9 mouse cellular contexts compared by ENCODE assay signal in genomic region chr15:74382556-74382955, GRCm38 (mm10).
DNase-seq lines count a peak whose midpoint lies in the region; ATAC-seq and TF ChIP-seq lines count a peak whose summit lies in the region.
"Had no signal": no experiment of that assay in that cellular context is flagged by ENCODE, and none has a peak within 500 bp of the region (broad histone marks: within the 10 kb centered on the region; RNA-seq: fewer than 3 reads in every experiment).

No protein-coding gene starts in this region.

- TF ChIP-seq CTCF in lung, embryonic 14.5 days (IDR thresholded peaks at IDR 0.05; ENCODE audit: low read depth): no peak
- TF ChIP-seq CTCF in lung, adult 2 months (IDR thresholded peaks at IDR 0.05; ENCODE audit: insufficient read depth, low read length): no peak

- no peak overlapping the region for H3K27ac ChIP-seq in lung, embryonic 14.5 days (ENCODE audit: low read depth)
- H3K27ac ChIP-seq: forebrain, embryonic 13.5 days; neural tube, embryonic 12.5 days had no signal

- no peak for ATAC-seq in lung, embryonic 14.5 days (ENCODE audit: insufficient read depth)
- ATAC-seq: forebrain, embryonic 13.5 days had no signal

- H3K4me2 ChIP-seq in lung, embryonic 14.5 days: no peak overlapping the region
- H3K4me2 ChIP-seq: forebrain, embryonic 13.5 days; neural tube, embryonic 12.5 days had no signal

- no peaks in the 10 kb centered on the region for H3K36me3 ChIP-seq in lung, embryonic 14.5 days (ENCODE audit: insufficient read depth)
- H3K36me3 ChIP-seq: neural tube, embryonic 12.5 days had no signal

- no peaks in the 10 kb centered on the region for H3K9me3 ChIP-seq in lung, embryonic 14.5 days (ENCODE audit: low read depth, low read length)
- H3K9me3 ChIP-seq: forebrain, embryonic 13.5 days; neural tube, embryonic 12.5 days had no signal

- WGBS in lung, embryonic 14.5 days: 55% methylated on average over 4 of the region's 4 CpGs
- WGBS in lung, adult 2 months: 57% methylated on average over 4 of the region's 4 CpGs

- no peaks in the 10 kb centered on the region for H3K27me3 ChIP-seq in lung, embryonic 14.5 days (ENCODE audit: insufficient read depth, low read length)
- H3K27me3 ChIP-seq: forebrain, embryonic 13.5 days; neural tube, embryonic 12.5 days had no signal

- no peak overlapping the region for H3K9ac ChIP-seq in lung, embryonic 14.5 days
- H3K9ac ChIP-seq: forebrain, embryonic 13.5 days; neural tube, embryonic 12.5 days had no signal

- no peak for TF ChIP-seq POLR2A in lung, adult 2 months (IDR thresholded peaks at IDR 0.05; ENCODE audit: borderline replicate concordance, extremely low read depth, low read depth, low read length)

- DNase-seq in lung, embryonic 14.5 days: peak; percentile 87
- no peak for DNase-seq in lung, adult 2 months
- peak; percentile 72 for DNase-seq in ZHBTc4 (ENCODE audit: low read depth, low spot score)
- peak; percentile 84 for DNase-seq in embryo, embryonic 11 days
- DNase-seq in lung, postnatal 14 days: peak; percentile 15
- DNase-seq in right cerebral cortex, adult 18-20 months: no peak
- no peak for DNase-seq in layer of hippocampus, adult 18-20 months (ENCODE audit: low spot score in 2 of 2)

- no peaks in the 10 kb centered on the region for H3K4me1 ChIP-seq in lung, embryonic 14.5 days (ENCODE audit: insufficient read depth)
- H3K4me1 ChIP-seq in lung, adult 2 months (ENCODE audit: control insufficient read depth, insufficient read depth, low read length): no peaks in the 10 kb centered on the region

- no peak overlapping the region for H3K4me3 ChIP-seq in lung, embryonic 14.5 days (ENCODE audit: low read depth, low read length)
- no peak overlapping the region for H3K4me3 ChIP-seq in lung, adult 2 months (replicated peaks; ENCODE audit: extremely low read depth, low read depth, low read length)
- H3K4me3 ChIP-seq: forebrain, embryonic 13.5 days; neural tube, embryonic 12.5 days had no signal

Comparison
In these comparisons a context has a peak if more than half of its experiments do, and no peak if none do; other contexts are left out.
1. DNase-seq: peak in lung, embryonic 14.5 days (single experiment), ZHBTc4 (single experiment), embryo, embryonic 11 days (single experiment) and lung, postnatal 14 days (single experiment); none in lung, adult 2 months (single experiment), right cerebral cortex, adult 18-20 months (single experiment) and layer of hippocampus, adult 18-20 months (0 of 2).